Mouse (Mus musculus): ENCODE data around the gene Mcub. TPM values are rescaled to one million over a fixed set of nuclear protein-coding genes. Genes with fewer than 3 reads are reported as not detected.
A peak's percentile ranks its signal among the peaks of the same experiment; 100 is the strongest.

The Mcub gene
- total and polyA plus RNA-seq, 3 experiments = 2.9 to 3.8 (median 3.7) TPM

DNA sequence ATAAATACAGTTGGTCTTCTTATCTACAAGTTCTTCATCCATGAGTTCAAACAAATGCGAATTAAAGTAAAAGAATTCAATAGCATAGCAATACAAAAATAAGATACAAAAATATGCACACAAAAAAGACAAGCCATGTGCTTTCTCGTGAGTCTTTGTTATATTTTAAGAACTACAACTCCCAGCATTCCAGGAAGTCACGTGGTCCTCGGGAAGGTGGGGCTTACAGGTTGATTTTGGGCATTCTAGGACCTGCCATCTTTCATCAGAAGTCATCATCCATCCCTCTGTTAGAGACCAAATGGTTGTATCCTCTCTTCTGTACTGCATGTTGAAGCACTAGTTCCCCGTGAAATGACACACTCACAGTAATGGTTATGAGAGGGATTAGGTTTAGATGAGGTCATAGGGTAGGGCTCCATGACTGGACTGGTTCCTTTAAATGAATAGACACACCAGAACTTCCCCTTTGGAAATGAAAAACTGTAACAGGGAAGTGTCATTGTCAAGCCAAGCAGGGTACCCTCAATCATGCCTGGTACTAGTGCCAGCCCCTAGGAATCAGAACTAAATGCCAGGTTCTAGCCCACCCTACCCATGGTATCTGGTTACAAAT, 20.7 kb downstream of the Mcub start:
- dilution Hi-C loops (cut with MboI; ENCODE audit: extremely low pct_ligation_motif_present, extremely low pct_unique_long_range_greater_than_20kb, low sequenced_read_pairs) = no loop called here
- no peak for DNase-seq (ENCODE audit: extremely low read depth)

DNA sequence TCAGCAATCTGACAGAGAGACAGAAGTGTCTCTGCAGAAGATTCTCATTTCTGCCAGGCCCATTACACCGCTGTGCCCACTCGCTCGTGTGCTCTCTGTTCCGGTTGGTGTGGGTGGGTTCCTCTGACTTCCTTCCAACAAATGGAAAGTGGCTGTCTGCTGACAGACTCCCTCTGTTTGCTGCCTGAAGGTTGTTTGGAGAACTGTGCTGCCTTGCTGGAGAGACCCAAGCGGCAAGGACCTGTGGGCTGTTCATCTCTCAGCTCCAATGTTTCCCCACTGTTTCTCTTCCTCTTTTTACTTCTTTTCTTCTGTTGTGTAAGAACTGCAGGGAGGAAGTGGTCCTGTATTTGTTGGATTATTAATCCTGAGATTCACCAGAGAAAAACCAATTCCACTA, 21.6 kb downstream of the Mcub start:
- Histone ChIP-seq H3K4me3 (replicated peaks in 1 of 3; ENCODE audit: low read depth in 2 of 3, low read length in 2 of 3, poor library complexity in 1 of 3) (no peak overlapping the region), H3K27me3 (replicated peaks) (no peaks in the 10 kb centered on the region), H3K36me3 (replicated peaks in 1 of 2; ENCODE audit: control insufficient read depth in 1 of 2, insufficient read depth in 1 of 2, low read length in 1 of 2) (no peaks in the 10 kb centered on the region), H3K79me2 (replicated peaks; ENCODE audit: control insufficient read depth, extremely low read depth, insufficient read depth, poor library complexity, severe bottlenecking) (no peaks in the 10 kb centered on the region), H3K4me2 (ENCODE audit: insufficient read depth, low read depth, poor library complexity, severe bottlenecking) (no peak overlapping the region), H3K27ac (ENCODE audit: insufficient read depth, low read depth) (no peak overlapping the region), H3K9ac (ENCODE audit: insufficient read depth, low read depth) (no peak overlapping the region), H3K4me1 (ENCODE audit: control insufficient read depth in 1 of 2, insufficient read depth in 2 of 2) (peaks cover 0 to 7% of the 10 kb centered on the region in 2 experiments; a peak in 3 of 4 replicates), H3K9me3 (replicated peaks; ENCODE audit: low read length) (peaks cover 2% of the 10 kb centered on the region)
- DNase-seq (ENCODE audit: extremely low read depth) = no peak
- TF ChIP-seq ZMIZ1 (IDR thresholded peaks at IDR 0.05; ENCODE audit: low read depth, low read length) (no peak), KAT2A (IDR thresholded peaks at IDR 0.05; ENCODE audit: insufficient replicate concordance, low read length) (no peak), NELFE (IDR thresholded peaks at IDR 0.05; ENCODE audit: low read depth, low read length) (no peak), EP300 (IDR thresholded peaks at IDR 0.05; ENCODE audit: low read length) (peak; percentile 61), E2F4 (IDR thresholded peaks at IDR 0.05; ENCODE audit: insufficient replicate concordance, low read depth, low read length) (no peak), IRF4 (IDR thresholded peaks at IDR 0.05; ENCODE audit: low read depth, low read length) (peak; percentile 52), ZKSCAN1 (IDR thresholded peaks at IDR 0.05; ENCODE audit: borderline replicate concordance, low read depth, low read length) (no peak)
- dilution Hi-C loops (cut with MboI; ENCODE audit: extremely low pct_ligation_motif_present, extremely low pct_unique_long_range_greater_than_20kb, low sequenced_read_pairs) = no loop called here
- in situ Hi-C loops (cut with MboI; ENCODE audit: low pct_ligation_motif_present, low pct_unique_long_range_greater_than_20kb, low sequenced_read_pairs) = no loop called here

More for the DNA sequence above, 20.7 kb downstream of the Mcub start:
- Histone ChIP-seq H3K36me3 (replicated peaks in 1 of 2; ENCODE audit: control insufficient read depth in 1 of 2, insufficient read depth in 1 of 2, low read length in 1 of 2) (no peaks in the 10 kb centered on the region), H3K4me1 (ENCODE audit: control insufficient read depth in 1 of 2, insufficient read depth in 2 of 2) (peaks cover 0 to 7% of the 10 kb centered on the region in 2 experiments; a peak in 3 of 4 replicates), H3K4me2 (ENCODE audit: insufficient read depth, low read depth, poor library complexity, severe bottlenecking) (no peak overlapping the region), H3K4me3 (replicated peaks in 1 of 3; ENCODE audit: low read depth in 2 of 3, low read length in 2 of 3, poor library complexity in 1 of 3) (no peak overlapping the region), H3K9ac (ENCODE audit: insufficient read depth, low read depth) (no peak overlapping the region), H3K9me3 (replicated peaks; ENCODE audit: low read length) (peaks cover 3% of the 10 kb centered on the region), H3K27me3 (replicated peaks) (no peaks in the 10 kb centered on the region), H3K79me2 (replicated peaks; ENCODE audit: control insufficient read depth, extremely low read depth, insufficient read depth, poor library complexity, severe bottlenecking) (no peaks in the 10 kb centered on the region), H3K27ac (ENCODE audit: insufficient read depth, low read depth) (no peak overlapping the region)
- TF ChIP-seq MEF2A (IDR thresholded peaks at IDR 0.05; ENCODE audit: borderline replicate concordance, low read depth, low read length) = no peak
- no peak for TF ChIP-seq KAT2A (IDR thresholded peaks at IDR 0.05; ENCODE audit: insufficient replicate concordance, low read length)
- TF ChIP-seq NRF1 (IDR thresholded peaks at IDR 0.05; ENCODE audit: low read depth, low read length) = no peak
- no peak for TF ChIP-seq CTCF (conservative IDR thresholded peaks at IDR 0.05 in 1 of 2, IDR thresholded peaks at IDR 0.05 in 1 of 2; ENCODE audit: low read depth in 2 of 2, low read length in 2 of 2)
- no peak for TF ChIP-seq RCOR1 (conservative IDR thresholded peaks at IDR 0.05; ENCODE audit: low read depth, low read length)
- no peak for TF ChIP-seq ZC3H11A (IDR thresholded peaks at IDR 0.05; ENCODE audit: low read depth, low read length)
- no peak for TF ChIP-seq MXI1 (IDR thresholded peaks at IDR 0.05; ENCODE audit: low read depth, low read length)
- TF ChIP-seq USF2 (conservative IDR thresholded peaks at IDR 0.05; ENCODE audit: low read depth, low read length) = peak; percentile 33
- TF ChIP-seq USF1 (IDR thresholded peaks at IDR 0.05; ENCODE audit: low read depth, low read length) = peak; percentile 50; the same call in 1 of the 2 replicates
- TF ChIP-seq HCFC1 (IDR thresholded peaks at IDR 0.05; ENCODE audit: low read depth, low read length) = peak; percentile 73
- TF ChIP-seq MAZ (IDR thresholded peaks at IDR 0.05; ENCODE audit: low read depth, low read length) = no peak
- in situ Hi-C loops (cut with MboI; ENCODE audit: low pct_ligation_motif_present, low pct_unique_long_range_greater_than_20kb, low sequenced_read_pairs) = no loop called here
